In the genomic region with DNA sequence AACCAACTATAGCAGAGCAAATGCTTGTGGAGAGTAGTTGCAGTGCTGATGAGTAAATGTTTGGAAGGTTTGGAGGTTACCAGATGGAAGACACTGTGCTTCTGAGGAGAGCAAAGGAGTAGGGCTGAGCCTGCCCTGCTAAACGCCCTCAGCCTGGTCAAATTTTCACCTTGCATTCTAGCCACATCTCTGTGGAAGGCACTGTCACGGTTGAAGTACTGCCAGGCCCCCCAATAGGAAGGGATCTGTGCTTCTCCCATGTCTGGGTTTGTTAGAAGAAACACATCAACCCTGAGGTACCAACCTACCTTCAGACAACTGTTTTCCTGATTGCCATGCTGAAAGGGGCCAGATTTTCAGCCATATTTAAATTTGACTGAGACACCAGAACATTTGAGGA, we compare ENCODE assay signal across 15 mouse cellular contexts.
"Had no signal": no experiment of that assay in that cellular context is flagged by ENCODE, and none has a peak within 500 bp of the region (broad histone marks: within the 10 kb centered on the region; RNA-seq: fewer than 3 reads in every experiment).

No protein-coding gene starts in this region.

- DNase-seq: lung, adult 2 months; lung, postnatal 14 days; lung, postnatal 36 days; right cerebral cortex, postnatal 14 days; thymus, adult 18-20 months; thymus, postnatal 14 days; thymus, postnatal 36 days had no signal

- H3K4me2 ChIP-seq: lung, embryonic 15.5 days; midbrain, embryonic 11.5 days; midbrain, embryonic 13.5 days; midbrain, embryonic 15.5 days; neural tube, embryonic 12.5 days had no signal

- H3K4me1 ChIP-seq: lung, embryonic 15.5 days; megakaryocyte, embryonic 14.5 days; neural tube, embryonic 12.5 days had no signal

- H3K27ac ChIP-seq: lung, embryonic 15.5 days; macrophage; midbrain, embryonic 13.5 days; midbrain, embryonic 15.5 days; neural tube, embryonic 12.5 days had no signal

- H3K27me3 ChIP-seq: lung, embryonic 15.5 days; megakaryocyte, embryonic 14.5 days; midbrain, embryonic 13.5 days; midbrain, embryonic 15.5 days; neural tube, embryonic 12.5 days had no signal

- H3K9ac ChIP-seq: lung, embryonic 15.5 days; midbrain, embryonic 13.5 days; midbrain, embryonic 15.5 days; neural tube, embryonic 12.5 days had no signal

- H3K36me3 ChIP-seq: lung, embryonic 15.5 days; midbrain, embryonic 13.5 days; midbrain, embryonic 15.5 days; neural tube, embryonic 12.5 days had no signal

- H3K9me3 ChIP-seq: lung, embryonic 15.5 days; midbrain, embryonic 13.5 days; midbrain, embryonic 15.5 days; neural tube, embryonic 12.5 days had no signal

- ATAC-seq: lung, postnatal 0 days; midbrain, embryonic 13.5 days; midbrain, embryonic 15.5 days had no signal

- H3K4me3 ChIP-seq: lung, embryonic 15.5 days; megakaryocyte, embryonic 14.5 days; midbrain, embryonic 13.5 days; midbrain, embryonic 15.5 days; neural tube, embryonic 12.5 days had no signal
